In genomic region chr9:43339614-43340020, GRCm38 (mm10) we compare ENCODE assay signal across 9 mouse cellular contexts. TPM values are rescaled to one million over a fixed set of nuclear protein-coding genes. Genes with fewer than 3 reads are reported as not detected.
A peak's percentile ranks its signal among the peaks of the same experiment; 100 is the strongest.
DNase-seq lines count a peak whose midpoint lies in the region; ATAC-seq and TF ChIP-seq lines count a peak whose summit lies in the region.
"Had no signal": no experiment of that assay in that cellular context is flagged by ENCODE, and none has a peak within 500 bp of the region (broad histone marks: within the 10 kb centered on the region; RNA-seq: fewer than 3 reads in every experiment).

No protein-coding gene starts in this region.

- peak; percentile 80; the same call in 1 of the 2 replicates for TF ChIP-seq CTCF in small intestine, adult 2 months (IDR thresholded peaks at IDR 0.05; ENCODE audit: extremely low read depth, insufficient read length, insufficient replicate concordance, low read depth, low read length)

- H3K9me3 ChIP-seq in forebrain, embryonic 11.5 days (ENCODE audit: control insufficient read depth, low read length) = no peaks in the 10 kb centered on the region
- H3K9me3 ChIP-seq in hindbrain, embryonic 13.5 days = no peaks in the 10 kb centered on the region
- H3K9me3 ChIP-seq in midbrain, embryonic 10.5 days (replicated peaks) = no peaks in the 10 kb centered on the region

- peak; percentile 50 to 88 for DNase-seq in adrenal gland, adult (ENCODE audit: inconsistent age in 2 of 2, low spot score in 1 of 2)
- DNase-seq in adrenal gland, adult 8-10 months = no peak
- DNase-seq in c-Kit-negative CD71-positive TER-119-positive erythroid progenitor cells, embryonic 14.5 days (ENCODE audit: low read depth, low spot score) = peak; percentile 17
- DNase-seq in forebrain, embryonic 11.5 days (ENCODE audit: low spot score) = peak; percentile 88
- DNase-seq in left cerebral cortex, adult 11 months (ENCODE audit: low spot score) = peak; percentile 45
- peak; percentile 76 for DNase-seq in midbrain, embryonic 10.5 days (ENCODE audit: low spot score)

- TF ChIP-seq POLR2A in small intestine, adult 2 months (IDR thresholded peaks at IDR 0.05; ENCODE audit: low read depth, low read length) = no peak

- no peak overlapping the region for H3K27ac ChIP-seq in forebrain, embryonic 11.5 days (ENCODE audit: low read depth, low read length)
- H3K27ac ChIP-seq in hindbrain, embryonic 13.5 days = no peak overlapping the region
- H3K27ac ChIP-seq in midbrain, embryonic 10.5 days (replicated peaks) = no peak overlapping the region
- no peak overlapping the region for H3K27ac ChIP-seq in small intestine, adult 2 months (ENCODE audit: insufficient read depth, low read depth, low read length)
- H3K27ac ChIP-seq: macrophage had no signal

- ATAC-seq in forebrain, embryonic 11.5 days (replicated peaks; ENCODE audit: low FRiP score) = peak; percentile 27
- peak; percentile 67 for ATAC-seq in hindbrain, embryonic 13.5 days (ENCODE audit: low FRiP score)

- H3K36me3 ChIP-seq in forebrain, embryonic 11.5 days (ENCODE audit: control insufficient read depth, insufficient read depth, low read length) = no peaks in the 10 kb centered on the region
- H3K36me3 ChIP-seq in hindbrain, embryonic 13.5 days = no peaks in the 10 kb centered on the region
- no peaks in the 10 kb centered on the region for H3K36me3 ChIP-seq in midbrain, embryonic 10.5 days
- no peaks in the 10 kb centered on the region for H3K36me3 ChIP-seq in small intestine, adult 2 months (ENCODE audit: control insufficient read depth, insufficient read depth, low read length)

- no peak overlapping the region for H3K4me3 ChIP-seq in forebrain, embryonic 11.5 days (ENCODE audit: low read depth, low read length)
- H3K4me3 ChIP-seq in hindbrain, embryonic 13.5 days = no peak overlapping the region
- no peak overlapping the region for H3K4me3 ChIP-seq in midbrain, embryonic 10.5 days
- no peak overlapping the region for H3K4me3 ChIP-seq in small intestine, adult 2 months (ENCODE audit: low read depth, low read length)

- WGBS in forebrain, embryonic 11.5 days = 6% methylated on average over 2 of the region's 2 CpGs
- WGBS in hindbrain, embryonic 13.5 days = 0% methylated on average over 2 of the region's 2 CpGs
- 10% methylated on average over 2 of the region's 2 CpGs for WGBS in midbrain, embryonic 10.5 days
- WGBS in small intestine, adult 2 months = 0% methylated on average over 2 of the region's 2 CpGs

- no peak overlapping the region for H3K4me2 ChIP-seq in forebrain, embryonic 11.5 days (ENCODE audit: low read depth, low read length, severe bottlenecking)
- H3K4me2 ChIP-seq in hindbrain, embryonic 13.5 days = no peak overlapping the region

- no peaks in the 10 kb centered on the region for H3K27me3 ChIP-seq in forebrain, embryonic 11.5 days (ENCODE audit: control insufficient read depth, insufficient read depth, low read length)
- 0 out of 2 replicates have a peak, but pooled peaks cover 9% of the 10 kb centered on the region for H3K27me3 ChIP-seq in hindbrain, embryonic 13.5 days
- 0 out of 2 replicates have a peak, but pooled peaks cover 9% of the 10 kb centered on the region for H3K27me3 ChIP-seq in midbrain, embryonic 10.5 days (ENCODE audit: low read depth, poor library complexity, severe bottlenecking)
- H3K27me3 ChIP-seq in small intestine, adult 2 months (ENCODE audit: control insufficient read depth, insufficient read depth, low read length) = no peaks in the 10 kb centered on the region

- H3K4me1 ChIP-seq in forebrain, embryonic 11.5 days (replicated peaks; ENCODE audit: control insufficient read depth, insufficient read depth, low read length) = peaks cover 3% of the 10 kb centered on the region; the same call in 1 of the 2 replicates
- H3K4me1 ChIP-seq in hindbrain, embryonic 13.5 days (replicated peaks) = peaks cover 33% of the 10 kb centered on the region
- H3K4me1 ChIP-seq in midbrain, embryonic 10.5 days = peaks cover 11% of the 10 kb centered on the region
- no peaks in the 10 kb centered on the region for H3K4me1 ChIP-seq in small intestine, adult 2 months (ENCODE audit: control insufficient read depth, insufficient read depth, insufficient read length, low read length)

- no peak overlapping the region for H3K9ac ChIP-seq in forebrain, embryonic 11.5 days (ENCODE audit: low read length)
- H3K9ac ChIP-seq in hindbrain, embryonic 13.5 days = no peak overlapping the region

RNA-seq across cellular contexts. Expression of gene Trim29, which starts 29.0 kb away (rescaled TPM):
- under 1 TPM; 0.16 to 0.37 (median 0.22) TPM for total RNA-seq in adrenal gland, adult 8-10 months (2022)
- 1.3 and 1.6 TPM in 2 replicates for polyA plus RNA-seq in forebrain, embryonic 11.5 days (2014; fragmentation: Nextera tagmentation; extraction: Ambion mirVana)
- not detected in 2 replicates for polyA plus RNA-seq in hindbrain, embryonic 13.5 days (2015; fragmentation: Nextera tagmentation; extraction: Ambion mirVana)
- 0.94 and 0.98 TPM in 2 replicates for polyA plus RNA-seq in midbrain, embryonic 10.5 days (2016; fragmentation: Nextera tagmentation; extraction: Ambion mirVana)
- polyA plus RNA-seq in small intestine, adult 2 months (2012; rRNA removed) = 0.11 and 0.79 TPM in 2 replicates
